Mouse (Mus musculus) heart, embryonic 16.5 days (tissue): ENCODE measurements around the gene Unc45a. TPM values are rescaled to one million over a fixed set of nuclear protein-coding genes. Genes with fewer than 3 reads are reported as not detected.

Source experiments
- ATAC-seq: fragments of 200-750 bp; cut with Nextera tagmentation; replicated peaks from 2 replicates; pipeline ENCODE4 v1.8.0; 2017; ENCODE audit warnings: moderate number of reproducible peaks; ENCODE audit not compliant: insufficient read depth, low FRiP score; ENCODE audit errors: extremely low read depth
- H3K27ac ChIP-seq: fragments of 300-500 bp; sonication (generic); 2 replicates; pipeline ENCODE4 v1.5.1; 2014; ENCODE audit warnings: mild to moderate bottlenecking, low read length, control low read depth, moderate library complexity
- H3K27me3 ChIP-seq: fragments of 300-500 bp; sonication (generic); 2 replicates; pipeline ENCODE4 v1.6.1; 2014; ENCODE audit warnings: low read length, mixed read lengths; ENCODE audit not compliant: control insufficient read depth, insufficient read depth
- H3K36me3 ChIP-seq: fragments of 300-500 bp; sonication (generic); 2 replicates; pipeline ENCODE4 v1.6.1; 2014; ENCODE audit not compliant: control insufficient read depth, insufficient read depth
- H3K4me1 ChIP-seq: fragments of 300-500 bp; sonication (generic); 2 replicates; pipeline ENCODE4 v1.6.1; 2014; ENCODE audit warnings: low read length, mixed read lengths; ENCODE audit not compliant: control insufficient read depth, insufficient read depth
- H3K4me2 ChIP-seq: fragments of 300-500 bp; sonication (generic); 2 replicates; pipeline ENCODE4 v1.6.1; 2014; ENCODE audit warnings: low read depth, mild to moderate bottlenecking, control low read depth, low read length
- H3K4me3 ChIP-seq: fragments of 300-500 bp; sonication (generic); 2 replicates; pipeline ENCODE4 v1.5.1; 2014; ENCODE audit warnings: mild to moderate bottlenecking, control low read depth, low read length
- H3K9ac ChIP-seq: fragments of 300-500 bp; sonication (generic); 2 replicates; pipeline ENCODE4 v1.6.1; 2014; ENCODE audit warnings: low read length, control low read depth
- H3K9me3 ChIP-seq: fragments of 300-500 bp; sonication (generic); replicated peaks from 2 replicates; pipeline ENCODE4 v1.6.1; 2016; ENCODE audit warnings: low read length; ENCODE audit not compliant: control insufficient read depth
- WGBS: fragments of 180-500 bp; shearing (Covaris S2); extraction: QIAGEN DNeasy Blood & Tissue Kit; methylation state at CpG from one replicate; pipeline ENCODE4 v1.1.7; 2014; 5-methylcytosine and 5-hydroxymethylcytosine counted together
- polyA plus RNA-seq: library from polyadenylated mRNA; unstranded; fragments of >200 nt; fragmentation: Nextera tagmentation; extraction: Ambion mirVana; gene quantifications from 2 replicates; pipeline ENCODE4 v1.2.1, GENCODE M21; 2015

Unc45a gene
- polyA plus RNA-seq, 1 experiment from 2014 or later = 20.6 TPM

DNA sequence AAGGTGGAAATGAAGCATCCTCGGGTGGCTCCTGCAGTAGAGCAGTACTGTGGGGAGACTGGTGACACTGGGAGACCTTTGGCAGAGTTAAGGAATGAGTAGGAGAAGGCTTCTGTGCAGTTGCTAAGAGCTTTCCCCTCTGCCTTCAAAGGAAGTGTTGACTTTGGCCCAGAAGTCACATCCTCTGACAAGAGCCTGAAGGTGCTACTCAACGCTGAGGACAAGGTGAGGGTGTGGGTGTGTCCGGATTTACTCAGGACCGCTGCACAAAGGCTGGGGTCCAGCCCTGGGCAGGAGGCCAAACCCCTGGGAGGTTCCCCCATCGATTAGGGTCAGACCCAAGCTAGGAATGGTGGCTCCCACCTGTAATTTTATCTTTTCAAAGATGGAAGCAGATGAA is 56.4 kb downstream of the Unc45a start:
- no peak for ATAC-seq
- no peaks in the 10 kb centered on the region for H3K4me1 ChIP-seq
- peaks cover 44% of the 10 kb centered on the region for H3K36me3 ChIP-seq
- H3K4me3 ChIP-seq = no peak overlapping the region
- H3K4me2 ChIP-seq = no peak overlapping the region
- H3K9me3 ChIP-seq = no peaks in the 10 kb centered on the region
- no peak overlapping the region for H3K9ac ChIP-seq
- no peaks in the 10 kb centered on the region for H3K27me3 ChIP-seq
- WGBS = 74% methylated on average over 5 of the region's 5 CpGs
- H3K27ac ChIP-seq = no peak overlapping the region

DNA sequence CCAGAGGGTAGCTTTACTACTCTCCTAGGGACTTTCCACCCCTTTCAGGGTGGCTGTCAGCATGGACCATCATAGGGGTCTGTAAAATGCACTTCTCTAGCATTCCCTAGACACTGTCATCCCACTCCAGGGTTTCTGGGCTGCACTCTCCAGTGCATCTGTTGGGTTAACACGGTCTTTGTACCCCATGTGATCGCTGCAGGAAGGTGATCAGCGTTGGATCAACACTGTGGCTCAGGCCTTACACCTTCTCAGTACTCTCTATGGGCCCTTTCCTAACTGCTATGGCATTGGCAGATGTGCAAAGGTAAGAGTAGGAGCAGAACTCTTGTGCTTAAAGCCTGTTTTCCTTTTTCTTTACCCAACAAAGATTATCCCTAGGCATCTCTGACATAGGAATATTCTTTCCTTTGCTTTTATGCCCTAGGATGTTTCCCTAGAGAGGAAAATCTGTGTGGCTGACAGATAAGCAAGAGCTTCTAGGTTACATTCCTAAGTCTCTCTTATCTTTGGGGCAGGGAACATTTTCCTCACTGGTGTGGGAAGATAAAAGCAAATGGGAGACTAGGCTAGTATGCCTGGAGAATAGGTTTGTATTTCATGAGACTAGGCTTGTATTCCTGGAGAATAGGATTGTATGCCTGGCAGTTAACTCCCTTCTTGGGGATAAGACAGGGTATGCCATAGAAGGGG is 57.4 kb downstream of the Unc45a start:
- no peak for ATAC-seq
- no peaks in the 10 kb centered on the region for H3K27me3 ChIP-seq
- whole genome bisulfite sequencing = 74% methylated on average over 3 of the region's 3 CpGs
- H3K9ac ChIP-seq = no peak overlapping the region
- no peaks in the 10 kb centered on the region for H3K4me1 ChIP-seq
- no peak overlapping the region for H3K27ac ChIP-seq
- no peak overlapping the region for H3K4me3 ChIP-seq
- peaks cover 44% of the 10 kb centered on the region for H3K36me3 ChIP-seq
- H3K4me2 ChIP-seq = no peak overlapping the region
- H3K9me3 ChIP-seq = no peaks in the 10 kb centered on the region

DNA sequence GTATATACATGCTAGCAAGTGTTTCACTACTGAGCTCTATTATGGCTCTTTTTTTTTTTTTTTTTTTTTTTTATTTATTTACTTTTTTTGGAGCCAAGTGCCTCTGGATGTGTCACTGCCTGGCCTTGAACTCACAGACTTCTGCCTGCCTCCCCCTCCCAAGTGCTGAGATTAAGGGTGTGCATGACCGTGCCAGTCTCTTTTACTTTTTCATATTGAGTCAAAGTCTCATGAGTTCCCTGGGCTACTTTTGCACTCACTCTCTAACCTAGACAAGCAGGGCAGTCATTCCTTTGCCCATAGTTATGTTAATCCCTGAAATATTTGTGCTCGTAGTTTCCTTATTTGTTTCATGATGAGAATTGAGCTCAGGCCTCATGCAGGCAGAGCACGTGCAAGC is 59.2 kb downstream of the Unc45a start:
- no peaks in the 10 kb centered on the region for H3K4me1 ChIP-seq
- no peak overlapping the region for H3K4me3 ChIP-seq
- ATAC-seq = no peak
- H3K36me3 ChIP-seq = peaks cover 33% of the 10 kb centered on the region
- H3K4me2 ChIP-seq = no peak overlapping the region
- no peaks in the 10 kb centered on the region for H3K9me3 ChIP-seq
- no peak overlapping the region for H3K9ac ChIP-seq
- H3K27ac ChIP-seq = no peak overlapping the region
- H3K27me3 ChIP-seq = no peaks in the 10 kb centered on the region
- WGBS = 87% methylated on average over 3 of the region's 3 CpGs

DNA sequence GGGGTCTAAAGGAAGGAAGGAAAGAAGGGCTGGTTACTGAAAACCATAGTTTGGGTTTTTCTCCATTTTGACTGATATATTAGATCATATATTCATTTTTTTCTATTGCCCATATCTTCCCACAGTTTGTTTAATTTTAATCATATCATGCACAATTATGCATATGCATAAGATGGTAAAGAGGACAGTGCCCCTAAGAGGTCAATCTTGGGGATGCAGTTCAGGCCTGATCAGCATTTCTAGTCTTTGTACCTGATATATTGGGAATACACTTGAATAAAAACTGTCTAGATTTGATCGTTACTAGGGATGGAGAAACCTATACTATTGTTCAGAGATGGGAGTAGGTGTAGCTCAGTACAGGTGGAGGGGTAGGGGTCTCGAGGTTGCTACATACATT is 59.8 kb downstream of the Unc45a start:
- Histone ChIP-seq H3K4me1 (no peaks in the 10 kb centered on the region), H3K9ac (no peak overlapping the region), H3K36me3 (peaks cover 35% of the 10 kb centered on the region), H3K27me3 (no peaks in the 10 kb centered on the region), H3K27ac (no peak overlapping the region), H3K4me3 (no peak overlapping the region), H3K4me2 (no peak overlapping the region), H3K9me3 (no peaks in the 10 kb centered on the region)
- WGBS = 85% methylated on average over 2 of the region's 2 CpGs
- no peak for ATAC-seq

DNA sequence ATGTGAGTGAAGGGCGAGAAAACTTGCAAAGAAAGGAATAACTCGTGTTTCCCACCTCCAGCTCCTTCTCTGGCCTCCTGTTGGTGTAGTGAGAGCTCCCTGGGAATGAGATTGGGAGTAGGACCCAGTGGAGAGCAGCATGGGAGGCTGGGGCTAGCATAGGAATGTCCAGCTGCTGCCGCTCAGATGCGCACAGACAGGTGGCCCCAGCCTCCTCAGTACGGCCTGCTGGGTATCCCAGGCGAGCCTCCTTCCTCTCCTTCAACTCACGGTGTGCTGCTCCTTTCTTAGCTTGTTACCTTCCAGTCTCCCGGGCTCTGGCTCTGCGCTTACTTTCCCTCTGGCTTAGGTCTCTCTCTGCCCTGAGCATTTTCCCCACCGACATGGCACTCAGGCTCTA is 60.8 kb downstream of the Unc45a start:
- H3K9me3 ChIP-seq = peaks cover 3% of the 10 kb centered on the region
- no peak overlapping the region for H3K9ac ChIP-seq
- no peak overlapping the region for H3K27ac ChIP-seq
- peaks cover 35% of the 10 kb centered on the region for H3K36me3 ChIP-seq
- H3K4me3 ChIP-seq = no peak overlapping the region
- WGBS = 87% methylated on average over 10 of the region's 10 CpGs
- no peak for ATAC-seq
- H3K4me2 ChIP-seq = no peak overlapping the region
- H3K4me1 ChIP-seq = no peaks in the 10 kb centered on the region
- H3K27me3 ChIP-seq = no peaks in the 10 kb centered on the region

DNA sequence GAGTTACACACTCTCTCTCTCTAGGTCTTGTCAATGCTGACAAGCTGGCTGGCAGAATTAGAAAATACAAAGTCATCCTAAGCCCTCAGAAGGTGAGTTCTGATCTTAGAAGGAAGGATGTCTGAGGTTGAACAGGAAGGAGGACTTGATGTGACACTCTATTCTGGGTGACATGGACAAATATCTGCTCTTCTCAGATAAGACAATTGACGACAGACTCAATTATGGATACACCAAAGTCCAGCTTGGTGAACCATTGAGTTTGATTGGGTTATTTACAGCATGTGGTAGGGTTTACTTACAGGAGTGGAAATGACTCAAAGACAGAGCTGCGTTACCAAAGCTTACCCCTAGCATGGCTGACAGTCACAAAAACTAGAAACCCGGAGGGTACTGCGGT is 64.4 kb downstream of the Unc45a start:
- 92% methylated on average over 4 of the region's 4 CpGs for WGBS
- no peak for ATAC-seq
- Histone ChIP-seq H3K27ac (no peak overlapping the region), H3K4me3 (no peak overlapping the region), H3K4me2 (no peak overlapping the region), H3K36me3 (peaks cover 48% of the 10 kb centered on the region), H3K9me3 (peaks cover 14% of the 10 kb centered on the region), H3K9ac (no peak overlapping the region), H3K4me1 (peaks cover 4% of the 10 kb centered on the region; the same call in 1 of the 2 replicates), H3K27me3 (no peaks in the 10 kb centered on the region)

Other genes starting within 250 kb of the Unc45a start
- gene Idh2, start 225.6 kb downstream of the Unc45a start, polyA plus RNA-seq = 2,779 and 2,782 TPM in 2 replicates
- 12.1 and 14.4 TPM in 2 replicates for gene Sema4b, start 154.2 kb downstream of the Unc45a start, polyA plus RNA-seq
- gene Cib1, start 108.2 kb downstream of the Unc45a start, polyA plus RNA-seq = 65.6 and 65.9 TPM in 2 replicates
- gene Gdpgp1, start 108.1 kb downstream of the Unc45a start, polyA plus RNA-seq = 3.2 and 4.2 TPM in 2 replicates
- gene Ttll13, start 94.6 kb downstream of the Unc45a start, polyA plus RNA-seq = 0.60 and 1.2 TPM in 2 replicates
- gene Ngrn, start 79.8 kb downstream of the Unc45a start, polyA plus RNA-seq = 39.8 and 45.0 TPM in 2 replicates
- gene Vps33b, start 71.4 kb downstream of the Unc45a start, polyA plus RNA-seq = 10.3 and 12.7 TPM in 2 replicates
- 138 and 164 TPM in 2 replicates for gene Prc1, start 46.6 kb downstream of the Unc45a start, polyA plus RNA-seq
- gene Rccd1, start 16.6 kb downstream of the Unc45a start, polyA plus RNA-seq = 6.5 and 7.6 TPM in 2 replicates
- 20.1 and 20.7 TPM in 2 replicates for gene Hddc3, start 2.1 kb upstream of the Unc45a start, polyA plus RNA-seq
- 15.0 and 17.4 TPM in 2 replicates for gene Man2a2, start 30.4 kb upstream of the Unc45a start, polyA plus RNA-seq
- 14.1 and 15.4 TPM in 2 replicates for gene Fes, start 46.9 kb upstream of the Unc45a start, polyA plus RNA-seq
- gene Furin, start 64.4 kb upstream of the Unc45a start, polyA plus RNA-seq = 11.0 and 14.3 TPM in 2 replicates
- gene Blm, start 194.1 kb upstream of the Unc45a start, polyA plus RNA-seq = 14.5 and 15.3 TPM in 2 replicates